Mouse (Mus musculus) MEL (cell line): ENCODE measurements around the gene Gga1. TPM values are rescaled to one million over a fixed set of nuclear protein-coding genes. Genes with fewer than 3 reads are reported as not detected.

Experiments
- DNase-seq: peaks from one replicate; pipeline ENCODE4 v3.0.0; 2011; ENCODE audit warnings: low read depth, low spot score
- H3K27ac ChIP-seq: 2 replicates; pipeline ENCODE4 v1.5.1; 2012; ENCODE audit warnings: low read depth, mild to moderate bottlenecking, control low read depth, low read length, moderate library complexity; ENCODE audit not compliant: control insufficient read depth
- H3K27me3 ChIP-seq, 2 experiments: fragments of 150-350 bp in 1 of 2; sonication (generic) in 1 of 2; 2 replicates each; pipeline ENCODE4 v1.6.1; 2012; ENCODE audit warnings: low read length in 2 of 2, mild to moderate bottlenecking in 2 of 2, improper control_type of control experiment in 1 of 2, moderate library complexity in 1 of 2; ENCODE audit not compliant: insufficient read depth in 2 of 2, control insufficient read depth in 1 of 2
- H3K36me3 ChIP-seq, 2 experiments: 2 replicates each; pipeline ENCODE4 v1.6.1; 2012 to 2014; ENCODE audit warnings: low read length in 2 of 2, improper control_type of control experiment in 1 of 2, inconsistent platforms in 1 of 2, mild to moderate bottlenecking in 1 of 2; ENCODE audit not compliant: insufficient read depth in 2 of 2, control insufficient read depth in 1 of 2
- H3K4me1 ChIP-seq, 2 experiments: fragments of 150-350 bp in 1 of 2; sonication (generic) in 1 of 2; 2 replicates each; pipeline ENCODE4 v1.6.1; 2012; ENCODE audit warnings: low read length in 2 of 2, improper control_type of control experiment in 1 of 2, mild to moderate bottlenecking in 1 of 2; ENCODE audit not compliant: insufficient read depth in 2 of 2, control insufficient read depth in 1 of 2
- H3K4me3 ChIP-seq, 2 experiments: fragments of 150-350 bp in 1 of 2; sonication (generic) in 1 of 2; 2 replicates each; pipeline ENCODE4 v1.5.1; 2012; ENCODE audit warnings: low read depth in 2 of 2, low read length in 2 of 2, mild to moderate bottlenecking in 2 of 2, moderate library complexity in 2 of 2, control low read depth in 1 of 2, improper control_type of control experiment in 1 of 2; ENCODE audit not compliant: control insufficient read depth in 1 of 2, insufficient read depth in 1 of 2
- H3K79me2 ChIP-seq: 2 replicates; pipeline ENCODE4 v1.6.1; 2012; ENCODE audit warnings: mild to moderate bottlenecking, low read length, moderate library complexity; ENCODE audit not compliant: control insufficient read depth, poor library complexity, insufficient read depth
- H3K9ac ChIP-seq: 2 replicates; pipeline ENCODE4 v1.6.1; 2012; ENCODE audit warnings: low read depth, mild to moderate bottlenecking, control low read depth, low read length, moderate library complexity; ENCODE audit not compliant: control insufficient read depth, poor library complexity, severe bottlenecking
- H3K9me3 ChIP-seq: fragments of 150-350 bp; sonication (generic); replicated peaks from 2 replicates; pipeline ENCODE4 v1.6.1; 2012; ENCODE audit warnings: mild to moderate bottlenecking, low read length, improper control_type of control experiment, moderate library complexity; ENCODE audit not compliant: insufficient read depth
- BHLHE40 ChIP-seq: IDR thresholded peaks from 2 replicates; pipeline ENCODE4 v1.6.1; 2012; ENCODE audit warnings: low read depth, mild to moderate bottlenecking, inconsistent platforms, low read length, improper control_type of control experiment, borderline replicate concordance
- CHD1 ChIP-seq: IDR thresholded peaks from 2 replicates; pipeline ENCODE4 v1.6.1; 2012; ENCODE audit warnings: low read depth, mild to moderate bottlenecking, inconsistent platforms, low read length, improper control_type of control experiment
- CHD2 ChIP-seq: IDR thresholded peaks from 2 replicates; pipeline ENCODE4 v1.6.1; 2011; ENCODE audit warnings: low read length, improper control_type of control experiment
- CTCF ChIP-seq, 3 experiments: IDR thresholded peaks in 2 of 3; conservative IDR thresholded peaks in 1 of 3; 2 replicates each; pipeline ENCODE4 v1.5.1; 2011 to 2012; ENCODE audit warnings: low read length in 3 of 3, low read depth in 2 of 3, mild to moderate bottlenecking in 2 of 3, improper control_type of control experiment in 1 of 3, inconsistent platforms in 1 of 3, mixed read lengths in 1 of 3, moderate library complexity in 1 of 3; ENCODE audit not compliant: control insufficient read depth in 1 of 3, insufficient read depth in 1 of 3, poor library complexity in 1 of 3, severe bottlenecking in 1 of 3
- ELF1 ChIP-seq: IDR thresholded peaks from 2 replicates; pipeline ENCODE4 v1.6.1; 2014; ENCODE audit warnings: low read depth, mild to moderate bottlenecking, inconsistent platforms, low read length, improper control_type of control experiment, moderate library complexity
- EP300 ChIP-seq, 2 experiments: IDR thresholded peaks; 2 replicates each; pipeline ENCODE4 v1.6.1; 2011; ENCODE audit warnings: improper control_type of control experiment in 2 of 2, low read length in 2 of 2, low read depth in 1 of 2, mild to moderate bottlenecking in 1 of 2
- ETS1 ChIP-seq: IDR thresholded peaks from 2 replicates; pipeline ENCODE4 v1.6.1; 2012; ENCODE audit warnings: low read depth, mild to moderate bottlenecking, inconsistent platforms, low read length, improper control_type of control experiment, moderate library complexity
- GATA1 ChIP-seq: IDR thresholded peaks from 2 replicates; pipeline ENCODE4 v1.6.1; 2011; ENCODE audit warnings: low read depth, low read length, improper control_type of control experiment
- MAFK ChIP-seq: IDR thresholded peaks from 2 replicates; pipeline ENCODE4 v1.6.1; 2011; ENCODE audit warnings: low read depth, mild to moderate bottlenecking, low read length, improper control_type of control experiment, borderline replicate concordance
- MAX ChIP-seq: IDR thresholded peaks from 2 replicates; pipeline ENCODE4 v1.6.1; 2011; ENCODE audit warnings: low read length, improper control_type of control experiment
- MAZ ChIP-seq: IDR thresholded peaks from 2 replicates; pipeline ENCODE4 v1.6.1; 2012; ENCODE audit warnings: low read depth, mild to moderate bottlenecking, inconsistent platforms, low read length, improper control_type of control experiment
- MEF2A ChIP-seq: IDR thresholded peaks from 2 replicates; pipeline ENCODE4 v1.6.1; 2014; ENCODE audit warnings: low read depth, mild to moderate bottlenecking, inconsistent platforms, low read length, improper control_type of control experiment; ENCODE audit not compliant: poor library complexity, insufficient replicate concordance, severe bottlenecking; ENCODE audit errors: extremely low read depth
- MYB ChIP-seq: IDR thresholded peaks from 2 replicates; pipeline ENCODE4 v1.6.1; 2011; ENCODE audit warnings: mild to moderate bottlenecking, low read depth, low read length, improper control_type of control experiment
- NELFE ChIP-seq: IDR thresholded peaks from 2 replicates; pipeline ENCODE4 v1.6.1; 2011; ENCODE audit warnings: low read depth, low read length, improper control_type of control experiment
- POLR2AphosphoS5 ChIP-seq: IDR thresholded peaks from 2 replicates; pipeline ENCODE4 v1.6.1; 2012; ENCODE audit warnings: low read depth, borderline replicate concordance, mild to moderate bottlenecking, inconsistent platforms, low read length, moderate library complexity, mixed read lengths
- RCOR1 ChIP-seq: IDR thresholded peaks from 2 replicates; pipeline ENCODE4 v1.6.1; 2012; ENCODE audit warnings: low read depth, mild to moderate bottlenecking, inconsistent platforms, low read length, improper control_type of control experiment
- SIN3A ChIP-seq: IDR thresholded peaks from 2 replicates; pipeline ENCODE4 v1.6.1; 2012; ENCODE audit warnings: low read length, improper control_type of control experiment, inconsistent platforms
- SMC3 ChIP-seq: IDR thresholded peaks from 2 replicates; pipeline ENCODE4 v1.6.1; 2011; ENCODE audit warnings: low read depth, low read length, improper control_type of control experiment
- TAL1 ChIP-seq: IDR thresholded peaks from 2 replicates; pipeline ENCODE4 v1.6.1; 2012; ENCODE audit warnings: mild to moderate bottlenecking, inconsistent platforms, low read length, moderate library complexity, mixed read lengths
- TCF12 ChIP-seq: IDR thresholded peaks from 2 replicates; pipeline ENCODE4 v1.6.1; 2014; ENCODE audit warnings: low read depth, mild to moderate bottlenecking, inconsistent platforms, low read length, improper control_type of control experiment, moderate library complexity
- USF1 ChIP-seq: IDR thresholded peaks from 2 replicates; pipeline ENCODE4 v1.6.1; 2014; ENCODE audit warnings: low read depth, mild to moderate bottlenecking, inconsistent platforms, low read length, improper control_type of control experiment, moderate library complexity
- USF2 ChIP-seq, 2 experiments: IDR thresholded peaks; 2 replicates each; pipeline ENCODE4 v1.6.1; 2011 to 2012; ENCODE audit warnings: improper control_type of control experiment in 2 of 2, low read length in 2 of 2, borderline replicate concordance in 1 of 2, inconsistent platforms in 1 of 2, low read depth in 1 of 2, mild to moderate bottlenecking in 1 of 2; ENCODE audit not compliant: insufficient read depth in 1 of 2
- ZKSCAN1 ChIP-seq: IDR thresholded peaks from 2 replicates; pipeline ENCODE4 v1.6.1; 2012; ENCODE audit warnings: low read depth, mild to moderate bottlenecking, inconsistent platforms, low read length, improper control_type of control experiment, moderate library complexity
- ZMIZ1 ChIP-seq: IDR thresholded peaks from 2 replicates; pipeline ENCODE4 v1.6.1; 2012; ENCODE audit warnings: low read depth, mild to moderate bottlenecking, inconsistent platforms, low read length, improper control_type of control experiment, moderate library complexity
- polyA plus RNA-seq, 2 experiments: library from polyadenylated mRNA; stranded (reverse) in 1 of 2; unstranded in 1 of 2; fragments of >175 nt in 1 of 2; fragments of >200 nt in 1 of 2; gene quantifications; 2 replicates each; pipeline versions ENCODE4 v1.2.1 to v1.2.4; 2012; ENCODE audit warnings: low replicate concordance in 2 of 2, low read depth in 1 of 2; ENCODE audit not compliant: insufficient read length in 2 of 2, insufficient read depth in 1 of 2, missing spikeins in 1 of 2
- total RNA-seq: library from RNA; depleted of rRNA; stranded (reverse); fragments of 300-350 nt; gene quantifications from 2 replicates; pipeline ENCODE4 v1.2.3, GENCODE M21; 2012

Gene Gga1
- total and polyA plus RNA-seq, 3 experiments = 18.2 to 48.1 TPM; not detected in 1

DNA sequence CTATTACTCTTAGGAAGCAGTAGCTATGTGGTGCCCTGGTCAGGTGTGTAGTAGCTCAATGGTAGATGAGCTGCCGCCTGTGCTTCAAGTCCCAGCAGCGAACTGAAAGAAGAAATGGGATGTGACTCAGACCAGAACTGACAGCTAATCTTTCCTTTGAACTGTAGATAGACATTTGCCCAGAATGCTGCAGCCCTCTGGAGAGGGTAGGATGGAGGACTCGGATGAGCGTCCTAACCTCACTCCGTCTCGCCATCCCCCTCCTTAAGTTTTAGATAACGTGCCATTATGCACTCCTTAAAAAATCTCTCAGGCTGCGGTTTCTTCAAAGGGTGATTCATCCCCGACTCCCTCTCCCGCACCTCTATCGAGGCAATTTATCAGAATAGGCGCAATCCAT, 42.9 kb downstream of the Gga1 start (continued):
- TF ChIP-seq NELFE = no peak; the same call in 1 of the 2 replicates
- TF ChIP-seq SIN3A = peak; percentile 57; the same call in 1 of the 2 replicates
- no peak for TF ChIP-seq USF2 (IDR thresholded peaks at IDR 0.05; ENCODE audit: borderline replicate concordance in 1 of 2, insufficient read depth in 1 of 2, low read depth in 1 of 2, low read length in 2 of 2)
- TF ChIP-seq POLR2AphosphoS5 = no peak
- peak; percentile 62; the same call in 1 of the 2 replicates for TF ChIP-seq BHLHE40
- no peak for TF ChIP-seq CTCF (IDR thresholded peaks at IDR 0.05 in 2 of 3, conservative IDR thresholded peaks at IDR 0.05 in 1 of 3; ENCODE audit: control insufficient read depth in 1 of 3, insufficient read depth in 1 of 3, low read depth in 2 of 3, low read length in 3 of 3, poor library complexity in 1 of 3, severe bottlenecking in 1 of 3)
- peak; percentile 51 to 70 for TF ChIP-seq EP300 (IDR thresholded peaks at IDR 0.05; ENCODE audit: low read depth in 1 of 2, low read length in 2 of 2)
- TF ChIP-seq RCOR1 = peak; percentile 91
- TF ChIP-seq GATA1 = peak; percentile 65
- TF ChIP-seq TAL1 = no peak

DNA sequence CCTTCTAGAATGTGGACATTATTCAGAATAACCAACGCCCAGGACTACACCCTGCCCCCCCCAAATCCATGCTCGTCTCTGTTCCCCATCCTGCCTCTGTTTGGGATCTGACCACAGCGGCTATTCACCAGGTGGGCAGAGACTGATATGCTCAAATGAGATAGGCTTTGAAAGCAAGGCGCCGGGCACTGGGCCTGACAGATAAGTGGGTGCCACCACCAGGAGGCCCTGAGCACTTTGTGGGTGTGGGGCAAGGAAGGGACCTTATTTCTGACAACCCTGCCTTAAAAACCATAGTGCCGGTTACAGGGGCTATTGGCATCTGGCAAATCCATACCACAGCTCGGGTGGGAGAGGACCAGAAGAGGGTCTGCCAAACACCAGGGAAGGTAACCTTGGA, 45.7 kb downstream of the Gga1 start:
- Histone ChIP-seq H3K4me1 (peaks cover 4 to 62% of the 10 kb centered on the region in 2 experiments), H3K27ac (peak overlapping the region; percentile 93), H3K4me3 (peak overlapping the region; percentile 33 to 36), H3K79me2 (peaks cover 9% of the 10 kb centered on the region), H3K36me3 (peaks cover 0 to 39% of the 10 kb centered on the region in 2 experiments; a peak in 2 of 4 replicates), H3K9me3 (no peaks in the 10 kb centered on the region), H3K27me3 (no peaks in the 10 kb centered on the region), H3K9ac (peak overlapping the region; percentile 61)
- TF ChIP-seq RCOR1 = peak; percentile 97
- peak; percentile 73; the same call in 1 of the 2 replicates for TF ChIP-seq MAZ
- no peak for TF ChIP-seq MEF2A
- peak; percentile 71 for TF ChIP-seq SIN3A
- no peak for TF ChIP-seq USF1
- no peak for TF ChIP-seq CHD1
- TF ChIP-seq ELF1 = no peak
- TF ChIP-seq CTCF (IDR thresholded peaks at IDR 0.05 in 2 of 3, conservative IDR thresholded peaks at IDR 0.05 in 1 of 3; ENCODE audit: control insufficient read depth in 1 of 3, insufficient read depth in 1 of 3, low read depth in 2 of 3, low read length in 3 of 3, poor library complexity in 1 of 3, severe bottlenecking in 1 of 3) = peak in 1 of 3 experiments; percentile 12; a peak in 2 of 6 replicates
- peak; percentile 98 for TF ChIP-seq TCF12
- TF ChIP-seq ZKSCAN1 = no peak
- TF ChIP-seq GATA1 = peak; percentile 91
- peak; percentile 73 for TF ChIP-seq MYB
- TF ChIP-seq MAX = peak; percentile 19; the same call in 1 of the 2 replicates
- peak; percentile 98 for TF ChIP-seq TAL1
- TF ChIP-seq SMC3 = peak; percentile 32
- TF ChIP-seq ZMIZ1 = no peak
- no peak for TF ChIP-seq MAFK
- TF ChIP-seq ETS1 = peak; percentile 87
- peak; percentile 87 to 97 for TF ChIP-seq EP300 (IDR thresholded peaks at IDR 0.05; ENCODE audit: low read depth in 1 of 2, low read length in 2 of 2)
- TF ChIP-seq BHLHE40 = peak; percentile 62; the same call in 1 of the 2 replicates
- TF ChIP-seq CHD2 = peak; percentile 67
- peak; percentile 84 for DNase-seq
